Mouse (Mus musculus) kidney, postnatal 25 days (tissue): ENCODE measurements around the gene Tas2r137.

Source experiments
- DNase-seq, 2 experiments: peaks; one replicate each; pipeline ENCODE4 v3.0.0; 2021; ENCODE audit warnings: mixed read lengths in 2 of 2

Tas2r137 gene

DNA sequence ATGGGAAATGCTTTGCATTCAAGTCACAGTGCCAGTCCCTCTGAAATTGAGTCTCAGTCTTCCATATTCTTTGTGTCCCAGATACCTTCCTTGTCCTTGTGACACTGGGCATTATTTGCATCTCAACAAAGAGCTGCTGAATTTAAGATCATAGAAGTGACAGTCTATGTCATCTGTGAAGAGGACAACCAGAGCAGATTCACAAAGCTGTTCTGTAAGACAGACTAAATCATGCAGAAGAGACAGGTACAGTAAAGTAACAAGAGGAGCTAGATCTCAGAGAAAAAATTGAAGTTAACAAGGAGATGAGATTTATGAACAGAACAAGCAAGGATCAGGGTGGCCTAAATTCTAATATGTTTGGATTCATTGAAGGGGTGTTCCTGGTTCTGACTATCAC is at the start of gene Tas2r137:
Tas2r137 (plus strand) TSS at position 301 of the 400 bp plus-strand sequence.
- DNase-seq = no peak

DNA sequence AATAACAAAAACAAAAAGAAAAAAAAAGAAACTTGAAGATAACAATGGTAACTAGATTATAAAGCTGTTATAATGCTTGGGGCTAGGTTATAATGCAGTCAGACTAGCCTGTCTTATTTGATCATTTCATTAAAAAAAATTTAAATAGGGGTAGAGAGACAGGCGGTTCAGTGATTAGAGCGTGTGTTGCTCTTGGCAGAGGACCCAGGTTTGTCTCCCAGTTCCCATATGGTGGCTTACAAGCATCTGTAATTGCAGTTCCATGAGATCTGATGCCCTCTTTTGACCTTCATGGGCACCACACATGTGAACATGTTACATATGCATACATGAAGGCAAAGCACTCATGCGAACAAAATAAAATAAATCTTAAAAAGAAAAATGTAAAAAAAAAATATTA is 49.8 kb upstream of the Tas2r137 start:
- no peak for DNase-seq

DNA sequence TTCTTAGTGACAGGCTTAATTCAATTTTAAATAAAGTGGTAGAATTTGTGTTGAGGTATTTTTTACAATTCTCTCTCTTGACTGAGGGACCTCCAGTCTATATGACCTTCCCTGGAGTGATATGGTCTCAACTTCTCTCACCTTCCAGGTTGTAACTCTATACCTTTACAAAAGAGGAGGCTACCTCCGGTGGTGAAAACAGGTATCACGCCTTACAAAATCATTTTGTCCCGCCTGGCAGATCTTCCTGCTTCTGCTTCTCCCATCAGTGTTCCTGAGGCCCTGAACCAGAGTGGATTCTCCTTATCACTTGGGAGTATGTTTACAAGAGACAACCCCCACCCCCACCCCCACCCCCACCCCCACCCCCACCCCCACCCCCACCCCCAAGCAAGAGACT is 49.3 kb upstream of the Tas2r137 start:
- DNase-seq = no peak

DNA sequence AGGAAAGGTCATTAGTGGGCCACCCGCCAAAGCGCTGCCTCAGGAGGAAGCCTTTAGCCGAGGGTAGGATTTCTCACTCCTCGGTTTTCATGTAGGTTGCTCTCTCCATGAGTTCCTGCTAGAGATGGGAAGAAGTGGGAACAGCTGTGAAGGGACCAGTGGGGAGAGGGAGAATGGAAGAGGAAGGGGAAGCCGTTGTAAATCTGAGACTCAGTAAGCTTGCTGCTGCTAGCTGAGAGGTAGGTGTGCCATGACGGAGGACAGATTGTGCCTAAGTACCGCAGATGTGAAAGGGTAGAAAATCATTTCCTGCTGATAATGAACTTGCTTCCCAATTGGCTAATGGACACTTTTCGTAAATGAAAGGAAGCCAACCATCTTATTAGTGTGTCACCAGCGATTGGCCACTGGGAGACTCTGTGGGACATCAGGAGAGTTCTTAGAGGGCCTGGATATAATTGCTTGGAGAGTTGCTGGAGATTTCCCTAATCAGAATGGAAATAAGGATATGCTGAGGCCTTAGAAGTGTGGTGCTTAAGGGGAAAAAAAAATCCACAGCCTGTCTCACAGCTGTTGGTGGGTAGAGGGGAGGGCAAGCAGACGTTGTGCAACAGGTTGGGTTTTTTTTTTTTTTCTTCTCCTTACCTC is 47.6 kb upstream of the Tas2r137 start:
- DNase-seq = no peak

DNA sequence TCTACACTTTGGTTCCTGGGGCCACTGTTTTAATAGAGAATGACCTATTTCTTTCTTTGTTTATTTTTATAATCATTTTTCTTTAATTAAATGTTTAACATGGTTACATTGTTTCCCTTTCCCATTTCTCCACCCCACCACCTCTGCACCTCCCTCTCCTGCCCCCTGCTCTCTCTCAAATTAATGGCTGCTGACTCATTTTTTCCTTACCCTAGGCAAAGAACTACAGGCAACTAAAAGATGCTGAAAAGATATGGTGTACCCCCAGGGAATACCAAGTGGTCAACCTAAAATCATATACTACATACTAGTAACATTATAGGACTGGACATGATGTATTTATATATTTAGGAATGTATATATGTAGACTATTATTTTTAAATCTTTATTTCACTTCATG is 42.4 kb upstream of the Tas2r137 start:
- DNase-seq = no peak

DNA sequence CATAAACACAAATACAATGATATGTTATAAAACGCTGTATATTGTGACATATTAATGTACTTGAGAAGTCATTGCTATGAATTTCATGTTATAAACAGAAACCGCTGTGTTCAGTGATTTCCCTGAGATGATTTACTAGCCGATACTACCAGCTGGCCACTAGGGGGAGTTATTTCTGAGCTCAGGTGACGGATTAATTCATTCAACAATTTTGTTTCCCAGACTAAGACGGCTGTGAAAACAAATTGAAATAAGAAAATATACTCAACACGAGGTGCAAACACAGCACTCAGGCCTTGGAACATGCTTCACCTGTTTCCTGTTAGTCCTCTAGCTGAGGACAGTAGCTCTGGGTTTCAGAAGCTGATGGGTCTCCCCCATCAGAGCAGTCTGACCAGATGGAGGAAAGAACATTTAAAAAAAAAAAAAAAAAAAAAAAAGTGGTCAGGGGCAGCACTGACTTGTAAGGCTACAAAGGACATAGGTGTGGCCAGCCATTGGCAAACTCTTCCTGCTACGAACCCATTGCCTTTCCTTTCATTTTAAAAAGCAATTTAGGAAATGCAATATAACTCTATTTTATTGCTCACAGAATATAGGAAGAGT is 36.5 kb upstream of the Tas2r137 start:
- DNase-seq = no peak

DNA sequence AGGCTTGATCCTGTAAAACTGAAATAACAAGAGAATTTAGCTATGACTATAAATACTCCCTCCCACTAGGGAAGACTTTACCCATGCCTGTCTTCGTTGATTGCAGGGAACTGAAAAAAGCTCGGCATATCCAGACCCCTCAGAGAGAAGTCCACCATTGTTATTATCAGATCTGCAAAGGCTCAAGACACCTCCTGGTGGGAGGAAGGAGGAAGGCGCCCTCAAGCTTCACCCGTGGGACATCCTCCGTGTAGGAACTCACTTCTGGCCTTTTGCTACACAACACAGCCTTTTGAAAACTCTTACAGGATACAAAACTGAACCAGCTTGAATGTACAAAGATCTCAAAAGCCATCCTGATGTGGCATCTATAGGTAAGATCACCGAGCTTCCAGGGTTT is 25.3 kb upstream of the Tas2r137 start:
- DNase-seq = no peak

DNA sequence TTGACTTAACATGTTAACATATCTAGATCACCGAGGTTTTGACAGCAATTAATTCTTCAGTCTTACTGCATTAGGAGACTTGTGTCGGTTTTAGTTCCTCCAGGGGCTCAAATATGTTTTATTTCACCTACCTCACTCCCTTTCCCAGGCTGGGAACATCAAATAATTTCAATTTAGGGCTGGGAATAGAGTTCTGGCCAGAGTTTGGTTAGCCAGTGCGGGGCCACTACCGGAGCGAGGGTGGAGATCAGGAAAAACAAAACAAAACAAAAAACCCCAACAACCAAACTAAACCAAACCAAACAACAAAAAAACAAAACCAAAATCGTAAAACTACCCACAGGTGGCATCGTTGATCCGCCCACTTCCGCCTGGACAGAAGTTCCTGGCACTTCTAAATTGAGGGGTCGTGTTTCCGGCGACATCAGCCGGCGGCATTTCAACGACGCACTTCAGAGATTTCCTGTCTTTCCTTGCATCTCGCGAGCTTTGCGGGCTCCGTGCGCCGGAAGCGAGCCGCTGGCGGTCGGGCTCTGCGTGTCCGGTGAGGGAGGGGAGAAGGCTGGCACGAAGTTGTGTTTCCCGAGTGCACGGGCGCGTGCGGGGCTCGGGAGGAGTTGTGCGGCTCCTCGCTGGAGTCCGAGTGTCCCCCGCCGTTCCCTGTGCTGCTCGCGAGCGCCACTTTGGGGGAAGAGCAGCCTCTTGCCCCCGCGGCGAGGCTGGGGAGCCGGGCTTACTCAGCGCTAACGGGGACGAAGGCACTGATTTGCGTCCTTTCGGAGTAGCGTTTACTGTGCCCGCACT is 19.9 kb upstream of the Tas2r137 start, which contains the start of gene Ssbp1:
Ssbp1 (plus strand) TSS at position 437 of the 804 bp plus-strand sequence.
- DNase-seq = peak; percentile 94 to 96

DNA sequence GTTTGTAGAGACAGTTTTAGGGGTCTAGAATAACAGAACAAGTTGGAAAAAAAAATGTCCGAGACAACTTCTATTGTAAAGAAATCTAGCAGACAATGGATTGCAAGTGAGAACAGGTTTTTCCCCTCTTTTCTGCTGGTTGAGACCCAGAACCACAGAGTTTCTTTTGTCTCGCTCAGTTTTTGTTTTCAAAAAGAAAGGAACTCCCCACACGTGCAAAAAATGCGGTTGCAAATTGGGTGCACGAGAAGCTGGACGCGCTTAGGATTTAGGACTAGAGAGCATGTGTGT is 19.4 kb upstream of the Tas2r137 start:
- no peak for DNase-seq

DNA sequence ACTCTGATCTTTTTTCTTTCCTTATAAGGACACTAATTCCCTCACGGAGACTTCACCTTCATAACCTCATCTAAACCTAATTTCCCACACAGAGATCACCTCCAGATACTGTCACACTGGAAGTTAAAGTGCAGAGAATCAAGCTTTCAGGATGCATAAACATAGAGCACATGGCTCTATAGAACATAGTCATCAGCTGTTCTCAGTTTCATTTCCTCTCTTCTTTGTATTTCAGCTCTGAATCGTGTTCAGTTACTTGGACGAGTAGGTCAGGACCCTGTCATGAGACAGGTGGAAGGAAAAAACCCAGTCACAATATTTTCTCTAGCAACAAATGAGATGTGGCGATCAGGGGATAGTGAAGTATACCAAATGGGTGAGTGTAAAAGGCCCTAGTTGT is 14.9 kb upstream of the Tas2r137 start:
- DNase-seq = no peak

DNA sequence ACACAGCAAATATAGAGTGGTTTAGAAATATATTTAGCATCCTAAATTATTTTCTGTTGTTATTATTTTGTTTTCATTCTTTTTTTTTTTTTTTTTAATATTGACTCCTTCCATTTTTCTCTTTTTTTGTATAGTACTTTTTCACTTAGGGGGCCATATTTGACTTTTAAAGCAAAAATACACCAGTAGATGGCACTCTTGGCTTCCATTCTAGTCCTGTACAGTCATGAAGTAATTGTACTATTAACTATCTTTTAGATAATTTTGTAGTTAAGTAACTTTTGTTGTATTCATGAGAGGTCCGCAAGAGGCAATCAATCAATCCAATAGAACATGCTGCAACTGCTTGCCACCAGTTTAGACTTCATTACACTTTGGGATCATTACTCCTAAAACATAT is 11.3 kb upstream of the Tas2r137 start:
- no peak for DNase-seq

DNA sequence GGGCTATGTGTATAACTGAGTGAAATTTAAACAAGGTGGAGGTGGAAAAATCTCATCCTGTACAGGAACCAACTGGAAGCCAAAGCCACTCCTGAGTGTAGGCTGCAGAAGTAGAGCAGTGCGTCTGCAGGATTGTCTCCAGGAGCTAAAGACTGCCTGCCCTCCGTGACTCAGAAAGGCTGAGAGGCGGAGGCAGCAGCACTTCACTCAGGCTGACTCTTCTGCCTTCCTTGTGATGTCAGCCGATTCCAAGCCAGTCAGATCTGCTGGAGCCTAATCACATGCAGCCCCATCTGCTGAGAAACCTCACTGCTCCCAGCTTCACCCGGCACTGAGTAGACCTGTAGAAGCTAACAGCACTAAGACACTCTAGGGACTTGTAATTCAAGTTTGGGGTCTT is 8.7 kb upstream of the Tas2r137 start:
- no peak for DNase-seq

DNA sequence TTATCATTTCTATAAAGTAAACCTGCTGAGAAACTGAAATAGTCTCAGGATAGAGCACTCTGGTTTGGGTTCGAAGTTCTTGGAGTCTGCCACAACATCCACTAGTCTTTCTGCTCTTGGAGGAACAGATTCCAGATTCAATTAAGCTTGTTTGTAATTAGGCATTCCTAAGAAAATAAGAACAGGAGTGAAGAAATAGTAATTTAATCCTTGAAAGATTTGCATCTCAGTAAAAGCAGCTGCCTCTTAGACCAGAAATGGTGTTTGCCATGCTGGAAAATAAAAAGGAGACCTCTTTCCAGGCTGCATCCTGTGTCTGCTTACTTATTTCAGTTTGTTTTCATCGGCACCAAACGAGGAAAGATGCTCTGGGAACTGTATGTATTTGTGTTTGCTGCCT is 2.2 kb downstream of the Tas2r137 start, which contains the start of gene Tas2r108:
Tas2r108 (plus strand) TSS at position 301 of the 400 bp plus-strand sequence.
- no peak for DNase-seq

DNA sequence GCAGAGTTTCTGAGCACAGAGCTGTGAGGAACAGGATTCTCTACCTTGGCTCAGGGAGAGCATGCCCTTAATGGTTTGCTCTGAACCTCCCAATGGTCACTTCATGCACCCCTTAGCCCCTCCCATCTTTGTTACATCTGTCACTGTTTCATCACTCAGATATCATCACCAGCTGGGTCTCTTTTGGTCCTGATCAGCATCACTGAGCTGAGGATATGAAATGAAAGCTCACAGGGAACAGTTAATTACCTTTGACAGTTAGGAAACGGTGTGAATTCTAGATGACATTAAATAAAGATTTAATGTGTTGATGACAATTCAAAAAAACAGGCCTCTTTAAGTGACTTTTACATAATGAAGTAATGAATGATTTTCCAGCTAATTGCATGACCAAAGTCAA is 28.4 kb downstream of the Tas2r137 start, which contains the start of gene Prss37:
Prss37 (minus strand) TSS at position 101 of the 400 bp plus-strand sequence.
- no peak for DNase-seq
